ENCODE assay signal across 14 mouse cellular contexts in genomic region chr12:31444827-31445226, GRCm38 (mm10). TPM values are rescaled to one million over a fixed set of nuclear protein-coding genes. Genes with fewer than 3 reads are reported as not detected.
DNase-seq lines count a peak whose midpoint lies in the region; ATAC-seq and TF ChIP-seq lines count a peak whose summit lies in the region.
"Had no signal": no experiment of that assay in that cellular context is flagged by ENCODE, and none has a peak within 500 bp of the region (broad histone marks: within the 10 kb centered on the region; RNA-seq: fewer than 3 reads in every experiment).

No protein-coding gene starts in this region.

- H3K9me3 ChIP-seq in heart, embryonic 13.5 days = no peaks in the 10 kb centered on the region
- H3K9me3 ChIP-seq in heart, embryonic 12.5 days (replicated peaks) = no peaks in the 10 kb centered on the region
- H3K9me3 ChIP-seq in kidney, embryonic 15.5 days (replicated peaks) = no peaks in the 10 kb centered on the region
- no peaks in the 10 kb centered on the region for H3K9me3 ChIP-seq in midbrain, postnatal 0 days (ENCODE audit: low read length)
- H3K9me3 ChIP-seq: liver, embryonic 13.5 days had no signal

- no peak for TF ChIP-seq CTCF in midbrain, postnatal 0 days (IDR thresholded peaks at IDR 0.05)

- H3K4me2 ChIP-seq in heart, embryonic 13.5 days = peak overlapping the region; percentile 70
- no peak overlapping the region for H3K4me2 ChIP-seq in heart, embryonic 12.5 days
- no peak overlapping the region for H3K4me2 ChIP-seq in kidney, embryonic 15.5 days
- no peak overlapping the region for H3K4me2 ChIP-seq in midbrain, postnatal 0 days (ENCODE audit: low read depth, low read length, poor library complexity, severe bottlenecking)

- no peak overlapping the region for H3K9ac ChIP-seq in heart, embryonic 13.5 days
- H3K9ac ChIP-seq in heart, embryonic 12.5 days = no peak overlapping the region
- H3K9ac ChIP-seq in kidney, embryonic 15.5 days = no peak overlapping the region
- H3K9ac ChIP-seq in midbrain, postnatal 0 days (replicated peaks; ENCODE audit: low read length, poor library complexity, severe bottlenecking) = no peak overlapping the region
- H3K9ac ChIP-seq: forebrain, postnatal 0 days; liver, embryonic 13.5 days had no signal

- DNase-seq in kidney, postnatal 14 days = peak; percentile 9
- DNase-seq in adrenal gland, postnatal 36 days = peak; percentile 13 to 26
- DNase-seq in lung, postnatal 36 days = peak; percentile 48
- no peak for DNase-seq in midbrain, postnatal 0 days (ENCODE audit: low spot score)
- no peak for DNase-seq in left cerebral cortex, postnatal 14 days (ENCODE audit: low spot score in 2 of 2)
- DNase-seq: cerebellum, adult 11-12 months; gastrocnemius, postnatal 36 days had no signal

- H3K36me3 ChIP-seq in heart, embryonic 13.5 days = no peaks in the 10 kb centered on the region
- no peaks in the 10 kb centered on the region for H3K36me3 ChIP-seq in heart, embryonic 12.5 days
- no peaks in the 10 kb centered on the region for H3K36me3 ChIP-seq in kidney, embryonic 15.5 days
- H3K36me3 ChIP-seq in midbrain, postnatal 0 days (ENCODE audit: insufficient read depth, low read length) = no peaks in the 10 kb centered on the region
- H3K36me3 ChIP-seq: liver, embryonic 13.5 days had no signal

- H3K27ac ChIP-seq in heart, embryonic 13.5 days (replicated peaks) = no peak overlapping the region
- no peak overlapping the region for H3K27ac ChIP-seq in heart, embryonic 12.5 days (ENCODE audit: poor library complexity, severe bottlenecking)
- no peak overlapping the region for H3K27ac ChIP-seq in kidney, embryonic 15.5 days
- H3K27ac ChIP-seq in midbrain, postnatal 0 days (ENCODE audit: low read depth, low read length) = no peak overlapping the region
- H3K27ac ChIP-seq: liver, embryonic 13.5 days had no signal

- intact Hi-C loops in left cerebral cortex, postnatal 14 days (cut with DNase I) = no loop called here

- no peak for ATAC-seq in heart, embryonic 13.5 days (ENCODE audit: extremely low read depth, insufficient number of reproducible peaks, low FRiP score, low TSS enrichment)
- ATAC-seq in heart, embryonic 12.5 days (ENCODE audit: insufficient number of reproducible peaks, low FRiP score) = no peak
- ATAC-seq in kidney, embryonic 15.5 days (replicated peaks; ENCODE audit: low FRiP score) = no peak
- no peak for ATAC-seq in midbrain, postnatal 0 days (ENCODE audit: low FRiP score)

- peaks cover 18% of the 10 kb centered on the region for H3K4me1 ChIP-seq in heart, embryonic 13.5 days
- peaks cover 14% of the 10 kb centered on the region for H3K4me1 ChIP-seq in heart, embryonic 12.5 days (replicated peaks)
- 0 out of 2 replicates have a peak, but pooled peaks cover 6% of the 10 kb centered on the region for H3K4me1 ChIP-seq in kidney, embryonic 15.5 days
- H3K4me1 ChIP-seq in midbrain, postnatal 0 days (ENCODE audit: insufficient read depth, low read length) = no peaks in the 10 kb centered on the region

- no peak overlapping the region for H3K4me3 ChIP-seq in heart, embryonic 13.5 days
- no peak overlapping the region for H3K4me3 ChIP-seq in heart, embryonic 12.5 days
- no peak overlapping the region for H3K4me3 ChIP-seq in kidney, embryonic 15.5 days (replicated peaks)
- no peak overlapping the region for H3K4me3 ChIP-seq in midbrain, postnatal 0 days (ENCODE audit: low read depth, low read length)
- H3K4me3 ChIP-seq: liver, embryonic 13.5 days had no signal

- WGBS in heart, embryonic 13.5 days = 55% methylated on average over 6 of the region's 6 CpGs
- WGBS in heart, embryonic 12.5 days = 62% methylated on average over 6 of the region's 6 CpGs
- 64% methylated on average over 6 of the region's 6 CpGs for WGBS in kidney, embryonic 15.5 days
- 68% methylated on average over 6 of the region's 6 CpGs for WGBS in midbrain, postnatal 0 days

- peaks cover 6% of the 10 kb centered on the region; the same call in 1 of the 2 replicates for H3K27me3 ChIP-seq in heart, embryonic 13.5 days (replicated peaks)
- 0 out of 2 replicates have a peak, but pooled peaks cover 7% of the 10 kb centered on the region for H3K27me3 ChIP-seq in heart, embryonic 12.5 days (replicated peaks)
- H3K27me3 ChIP-seq in kidney, embryonic 15.5 days = 0 out of 2 replicates have a peak, but pooled peaks cover 8% of the 10 kb centered on the region
- peaks cover 4% of the 10 kb centered on the region; the same call in 1 of the 2 replicates for H3K27me3 ChIP-seq in midbrain, postnatal 0 days (ENCODE audit: insufficient read depth, low read length)

RNA-seq across cellular contexts. Expression of gene Slc26a3, which starts 54.2 kb away (rescaled TPM):
- not detected in 2 replicates for polyA plus RNA-seq in heart, embryonic 13.5 days (2015; fragmentation: Nextera tagmentation; extraction: Ambion mirVana)
- polyA plus RNA-seq in heart, embryonic 12.5 days (2016; fragmentation: Nextera tagmentation; extraction: Ambion mirVana) = 0.10 TPM in 1 of 2 replicates, not detected in the other
- polyA plus RNA-seq in kidney, embryonic 15.5 days (2015; fragmentation: Nextera tagmentation; extraction: Ambion mirVana) = 0.05 TPM in 1 of 2 replicates, not detected in the other
- total RNA-seq in adrenal gland, postnatal 36 days (2021) = under 1 TPM; 0.53 to 0.79 TPM
- total RNA-seq in midbrain, postnatal 0 days (2014; rRNA removed) = 0.19 TPM in 1 of 2 replicates, not detected in the other
- 0.07 and 0.15 TPM in 2 replicates for polyA plus RNA-seq in midbrain, postnatal 0 days (2015; fragmentation: Nextera tagmentation; extraction: Ambion mirVana)
- total RNA-seq in left cerebral cortex, postnatal 14 days (2021) = under 1 TPM; 0.11 to 0.25 TPM
- total RNA-seq: forebrain, postnatal 0 days; gastrocnemius, postnatal 36 days had no signal
- polyA plus RNA-seq: forebrain, postnatal 0 days; midbrain, embryonic 11.5 days; neural tube, embryonic 11.5 days had no signal

RNA-seq across cellular contexts. Expression of gene Cbll1, which starts 54.6 kb away (rescaled TPM):
- polyA plus RNA-seq in heart, embryonic 13.5 days (2015; fragmentation: Nextera tagmentation; extraction: Ambion mirVana) = 8.4 and 9.3 TPM in 2 replicates
- 10.7 and 11.3 TPM in 2 replicates for polyA plus RNA-seq in heart, embryonic 12.5 days (2016; fragmentation: Nextera tagmentation; extraction: Ambion mirVana)
- polyA plus RNA-seq in kidney, embryonic 15.5 days (2015; fragmentation: Nextera tagmentation; extraction: Ambion mirVana) = 14.8 and 15.3 TPM in 2 replicates
- 10 to 100 TPM; 16.9 to 20.7 TPM for total RNA-seq in adrenal gland, postnatal 36 days (2021)
- 19.5 and 25.2 TPM in 2 replicates for total RNA-seq in midbrain, postnatal 0 days (2014; rRNA removed)
- 17.4 and 17.7 TPM in 2 replicates for polyA plus RNA-seq in midbrain, postnatal 0 days (2015; fragmentation: Nextera tagmentation; extraction: Ambion mirVana)
- total RNA-seq in left cerebral cortex, postnatal 14 days (2021) = 10 to 100 TPM; 21.4 to 24.4 TPM

Comparison
In these comparisons a context has a peak if more than half of its experiments do, and no peak if none do; other contexts are left out.
1. DNase-seq: peak in kidney, postnatal 14 days (single experiment), adrenal gland, postnatal 36 days (2 of 2) and lung, postnatal 36 days (single experiment); none in midbrain, postnatal 0 days (single experiment) and left cerebral cortex, postnatal 14 days (0 of 2).